Mouse (Mus musculus): ENCODE data around the gene Mypop. TPM values are rescaled to one million over a fixed set of nuclear protein-coding genes. Genes with fewer than 3 reads are reported as not detected.

The Mypop gene
- polyA plus RNA-seq, 1 experiment from 2014 or later, result 6.3 TPM

DNA sequence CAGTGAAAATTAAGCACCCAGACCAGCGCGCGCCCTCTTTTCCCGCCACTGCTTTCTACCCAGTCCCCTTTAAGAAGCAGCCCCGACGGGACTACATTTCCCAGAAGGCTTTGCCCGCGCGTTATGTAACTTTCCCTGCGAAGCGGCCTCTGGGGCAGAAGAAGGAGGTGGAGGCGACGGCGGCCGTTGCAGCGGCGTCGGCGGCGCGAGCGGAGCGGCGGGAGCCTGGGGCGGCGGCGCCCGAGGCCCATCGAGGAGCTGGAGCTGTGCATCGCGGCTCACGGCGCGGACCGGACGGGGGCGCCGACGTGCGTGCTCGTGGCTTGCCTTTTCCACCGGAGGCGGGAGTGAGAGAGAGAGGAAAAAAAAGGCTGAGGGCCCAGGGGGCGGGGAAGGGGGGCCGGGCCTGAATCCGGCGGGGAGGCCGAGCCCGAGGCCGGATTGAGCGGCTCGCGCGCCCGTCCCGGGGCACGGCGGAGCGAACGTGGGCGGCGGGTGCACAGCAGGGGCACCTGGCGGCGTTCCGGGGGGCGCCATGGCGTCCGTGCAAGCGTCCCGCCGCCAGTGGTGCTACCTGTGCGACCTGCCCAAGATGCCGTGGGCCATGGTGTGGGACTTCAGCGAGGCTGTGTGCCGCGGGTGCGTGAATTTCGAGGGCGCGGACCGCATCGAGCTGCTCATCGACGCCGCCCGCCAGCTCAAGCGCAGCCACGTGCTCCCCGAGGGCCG, 13.0 kb downstream of the Mypop start, which contains the start of gene Irf2bp1:
Gene Irf2bp1 (plus strand): TSS at position 143 of the 729 bp plus-strand sequence.
- Histone ChIP-seq H3K27ac (replicated peaks) (peak within 1 kb of the TSS; percentile 95), H3K27me3 (no peaks in the 10 kb centered on the region), H3K4me1 (peaks cover 67% of the 10 kb centered on the region), H3K4me3 (replicated peaks) (peak within 1 kb of the TSS; percentile 68), H3K9ac (peak within 1 kb of the TSS; percentile 79), H3K9me3 (replicated peaks) (no peaks in the 10 kb centered on the region), H3K4me2 (replicated peaks) (peak within 1 kb of the TSS; percentile 97), H3K36me3 (peaks cover 22% of the 10 kb centered on the region)
- ATAC-seq (ENCODE audit: insufficient number of reproducible peaks, low FRiP score, low TSS enrichment, low read depth), result peak; percentile 76
- WGBS, result under 1% methylated on average over 89 of the region's 90 CpGs

DNA sequence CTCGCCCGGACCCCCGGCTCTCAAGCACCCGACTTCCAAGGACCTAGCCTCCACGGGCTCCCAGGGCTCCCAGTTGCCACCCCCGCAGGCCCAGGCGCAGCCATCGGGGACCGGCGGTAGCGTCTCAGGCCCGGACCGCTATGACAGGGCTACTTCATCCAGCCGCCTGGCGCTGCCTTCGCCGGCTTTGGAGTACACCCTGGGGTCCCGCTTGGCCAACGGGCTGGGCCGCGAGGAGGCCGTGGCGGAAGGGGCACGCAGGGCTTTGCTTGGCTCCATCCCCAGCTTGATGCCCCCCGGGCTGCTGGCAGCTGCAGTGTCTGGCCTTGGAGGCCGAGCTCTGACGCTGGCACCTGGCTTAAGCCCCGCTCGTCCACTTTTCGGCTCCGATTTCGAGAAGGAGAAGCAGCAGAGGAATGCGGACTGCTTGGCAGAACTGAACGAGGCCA, 13.6 kb downstream of the Mypop start:
- H3K36me3 ChIP-seq, result peaks cover 22% of the 10 kb centered on the region
- H3K4me3 ChIP-seq (replicated peaks), result peak overlapping the region; percentile 68
- H3K27ac ChIP-seq (replicated peaks), result peak overlapping the region; percentile 95
- H3K4me1 ChIP-seq, result peaks cover 67% of the 10 kb centered on the region
- no peaks in the 10 kb centered on the region for H3K9me3 ChIP-seq (replicated peaks)
- H3K9ac ChIP-seq, result peak overlapping the region; percentile 79
- no peaks in the 10 kb centered on the region for H3K27me3 ChIP-seq
- ATAC-seq (ENCODE audit: insufficient number of reproducible peaks, low FRiP score, low TSS enrichment, low read depth), result no peak
- under 1% methylated on average over 34 of the region's 34 CpGs for WGBS
- H3K4me2 ChIP-seq (replicated peaks), result peak overlapping the region; percentile 97

DNA sequence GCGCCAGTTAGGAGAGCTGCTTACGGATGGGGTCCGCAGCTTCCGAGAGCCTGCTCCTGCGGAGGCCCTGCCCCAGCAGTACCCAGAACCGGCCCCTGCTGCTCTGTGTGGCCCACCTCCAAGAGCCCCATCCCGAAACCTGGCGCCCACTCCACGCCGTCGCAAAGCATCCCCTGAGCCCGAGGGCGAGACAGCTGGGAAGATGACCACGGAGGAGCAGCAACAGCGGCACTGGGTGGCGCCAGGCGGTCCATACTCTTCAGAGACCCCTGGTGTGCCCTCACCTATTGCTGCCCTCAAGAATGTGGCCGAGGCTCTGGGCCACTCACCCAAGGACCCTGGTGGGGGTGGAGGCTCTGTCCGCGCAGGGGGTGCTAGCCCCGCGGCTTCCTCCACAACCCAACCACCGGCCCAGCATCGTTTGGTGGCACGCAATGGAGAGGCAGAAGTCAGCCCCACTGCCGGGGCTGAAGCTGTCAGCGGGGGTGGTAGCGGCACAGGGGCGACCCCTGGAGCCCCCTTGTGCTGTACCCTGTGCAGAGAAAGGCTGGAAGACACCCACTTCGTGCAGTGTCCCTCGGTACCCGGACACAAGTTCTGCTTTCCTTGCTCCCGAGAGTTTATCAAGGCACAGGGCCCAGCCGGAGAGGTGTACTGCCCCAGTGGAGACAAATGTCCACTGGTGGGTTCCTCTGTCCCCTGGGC, 14.5 kb downstream of the Mypop start:
- Histone ChIP-seq H3K9ac (peak overlapping the region; percentile 79; the same call in 1 of the 2 replicates), H3K27me3 (no peaks in the 10 kb centered on the region), H3K4me2 (replicated peaks) (peak overlapping the region; percentile 97), H3K9me3 (replicated peaks) (no peaks in the 10 kb centered on the region), H3K4me3 (replicated peaks) (peak overlapping the region; percentile 68), H3K36me3 (peaks cover 22% of the 10 kb centered on the region), H3K4me1 (peaks cover 61% of the 10 kb centered on the region), H3K27ac (replicated peaks) (no peak overlapping the region)
- 73% methylated on average over 34 of the region's 34 CpGs for WGBS
- no peak for ATAC-seq (ENCODE audit: insufficient number of reproducible peaks, low FRiP score, low TSS enrichment, low read depth)

DNA sequence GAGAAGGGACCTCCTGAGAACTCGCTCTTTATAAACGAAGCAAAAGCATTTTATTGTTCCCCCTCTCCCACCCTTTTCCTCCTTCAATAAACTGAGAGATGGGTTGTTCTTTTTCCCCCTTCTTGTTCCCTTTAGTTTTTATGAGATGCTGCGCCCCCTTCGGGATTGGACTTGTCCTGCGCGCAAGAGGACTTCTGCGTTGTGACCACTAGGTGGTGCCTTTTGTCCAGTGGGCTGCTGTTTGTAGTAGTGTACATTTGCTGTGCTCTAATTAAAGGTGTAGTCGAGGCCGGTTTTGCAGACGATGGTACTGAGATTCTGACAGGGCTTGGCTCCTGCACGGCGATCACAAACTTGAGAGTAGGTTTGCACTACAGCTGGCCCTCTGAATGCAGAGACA, 15.4 kb downstream of the Mypop start:
- H3K36me3 ChIP-seq, result peaks cover 22% of the 10 kb centered on the region
- no peaks in the 10 kb centered on the region for H3K9me3 ChIP-seq (replicated peaks)
- peak overlapping the region; percentile 68 for H3K4me3 ChIP-seq (replicated peaks)
- no peak overlapping the region for H3K27ac ChIP-seq (replicated peaks)
- peaks cover 55% of the 10 kb centered on the region for H3K4me1 ChIP-seq
- H3K9ac ChIP-seq, result no peak overlapping the region
- H3K27me3 ChIP-seq, result no peaks in the 10 kb centered on the region
- WGBS, result 8% methylated on average over 12 of the region's 12 CpGs
- H3K4me2 ChIP-seq (replicated peaks), result peak overlapping the region; percentile 97
- no peak for ATAC-seq (ENCODE audit: insufficient number of reproducible peaks, low FRiP score, low TSS enrichment, low read depth)

DNA sequence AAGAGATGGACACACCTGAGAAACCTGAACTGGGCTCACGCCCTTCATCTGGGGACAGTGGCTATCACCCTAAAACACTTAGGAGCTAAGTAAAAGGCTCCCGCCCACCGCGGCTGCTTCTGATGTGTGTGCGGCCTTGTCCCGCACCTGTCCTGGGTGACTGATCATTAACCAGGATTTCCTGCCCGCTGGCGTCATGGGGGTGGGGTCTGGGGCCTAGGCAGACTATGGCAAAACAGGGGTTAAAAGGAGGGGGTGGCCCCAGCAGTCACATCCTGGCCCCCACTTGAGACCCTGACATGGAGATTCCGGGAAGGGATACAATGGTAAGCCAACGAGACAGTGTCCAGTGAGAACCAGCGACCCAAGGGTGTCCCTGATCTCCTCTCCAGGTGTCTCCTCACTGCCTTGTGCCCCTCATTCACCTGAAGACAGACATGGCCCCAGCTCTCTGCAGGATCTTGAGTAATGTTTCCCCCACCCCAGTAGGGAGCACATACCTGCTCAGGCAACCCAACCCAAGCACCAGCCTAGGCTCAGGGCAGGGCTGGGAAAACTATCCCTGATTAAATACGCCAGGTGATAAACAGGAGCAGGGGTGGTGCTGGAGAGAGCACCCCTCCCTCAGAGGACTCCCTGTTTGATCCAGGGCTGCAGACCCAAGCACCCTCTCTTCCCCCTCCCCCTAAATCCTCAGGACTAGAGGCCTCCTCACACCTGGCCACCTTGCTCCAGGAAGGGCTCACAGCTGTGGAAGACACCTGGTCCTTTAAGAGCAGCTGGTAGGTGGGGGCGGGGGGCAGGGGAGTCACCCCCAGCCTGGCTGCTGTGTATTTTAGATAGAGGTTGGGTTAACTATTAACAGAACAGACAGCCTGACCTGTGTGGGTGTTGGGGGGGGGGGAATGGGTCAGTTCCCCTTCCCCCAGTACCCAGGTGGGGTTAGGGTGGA, 16.3 kb downstream of the Mypop start:
- no peak overlapping the region for H3K4me3 ChIP-seq (replicated peaks)
- H3K4me2 ChIP-seq (replicated peaks), result no peak overlapping the region; the same call in 1 of the 2 replicates
- H3K9ac ChIP-seq, result no peak overlapping the region
- peaks cover 22% of the 10 kb centered on the region for H3K36me3 ChIP-seq
- H3K27ac ChIP-seq (replicated peaks), result no peak overlapping the region
- H3K9me3 ChIP-seq (replicated peaks), result no peaks in the 10 kb centered on the region
- 80% methylated on average over 13 of the region's 13 CpGs for WGBS
- no peaks in the 10 kb centered on the region for H3K27me3 ChIP-seq
- no peak for ATAC-seq (ENCODE audit: insufficient number of reproducible peaks, low FRiP score, low TSS enrichment, low read depth)
- H3K4me1 ChIP-seq, result peaks cover 54% of the 10 kb centered on the region

DNA sequence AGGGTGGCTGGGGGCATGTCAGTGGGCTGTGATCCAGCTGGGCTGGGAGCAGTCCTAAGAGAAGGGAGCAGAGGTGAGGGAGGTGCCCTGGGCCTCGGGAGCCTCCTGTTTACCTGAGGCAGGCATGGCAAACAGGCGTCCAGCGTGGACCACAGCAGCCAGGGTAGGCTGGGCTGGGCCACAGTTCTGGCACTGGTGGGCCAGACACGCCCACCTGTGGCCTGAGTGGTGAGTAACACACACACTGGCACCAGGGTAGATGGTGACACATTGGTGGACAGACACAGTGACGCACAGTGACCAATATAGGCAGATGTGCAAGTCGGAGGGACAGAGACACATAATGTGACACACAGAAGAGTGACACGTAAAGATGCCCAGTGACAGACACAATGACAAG, 19.5 kb downstream of the Mypop start:
- ATAC-seq (ENCODE audit: insufficient number of reproducible peaks, low FRiP score, low TSS enrichment, low read depth), result no peak
- no peak overlapping the region for H3K4me3 ChIP-seq (replicated peaks)
- peaks cover 16% of the 10 kb centered on the region for H3K36me3 ChIP-seq
- no peak overlapping the region for H3K9ac ChIP-seq
- no peaks in the 10 kb centered on the region for H3K27me3 ChIP-seq
- peaks cover 31% of the 10 kb centered on the region for H3K4me1 ChIP-seq
- WGBS, result 76% methylated on average over 7 of the region's 7 CpGs
- no peaks in the 10 kb centered on the region for H3K9me3 ChIP-seq (replicated peaks)
- no peak overlapping the region for H3K4me2 ChIP-seq (replicated peaks)
- no peak overlapping the region for H3K27ac ChIP-seq (replicated peaks)

DNA sequence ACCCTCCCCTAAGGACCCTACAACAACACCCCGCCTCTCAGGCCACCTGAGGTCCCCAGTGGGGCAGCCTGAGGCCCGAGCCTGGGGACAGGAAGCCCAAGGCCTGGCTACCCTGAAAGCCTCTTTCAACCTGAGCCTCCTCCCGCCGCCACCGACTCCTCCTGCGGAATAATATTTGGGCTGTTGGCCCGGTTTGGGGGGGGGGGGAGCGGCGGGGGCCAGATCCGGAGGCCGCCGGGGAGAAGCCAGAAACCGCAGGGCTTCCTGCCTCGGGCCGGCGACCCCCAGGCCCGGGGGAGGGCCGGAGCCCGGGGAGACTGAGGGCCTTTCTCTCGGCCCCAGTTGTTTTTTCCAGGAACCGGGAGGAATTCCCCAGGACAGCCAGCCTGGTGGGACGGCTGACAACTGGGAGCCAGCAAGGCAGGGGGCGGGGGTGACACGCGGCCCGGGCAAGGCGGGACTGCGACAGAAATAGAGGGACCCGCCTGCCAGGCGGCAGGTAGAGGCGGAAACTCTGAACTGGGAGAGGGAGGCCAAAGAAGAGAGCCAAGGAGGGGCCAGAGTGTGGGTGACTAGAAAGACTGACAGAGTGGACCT, 21.1 kb downstream of the Mypop start:
- Histone ChIP-seq H3K9ac (peak overlapping the region; percentile 52), H3K4me1 (peaks cover 17% of the 10 kb centered on the region), H3K4me2 (replicated peaks) (peak overlapping the region; percentile 58), H3K4me3 (replicated peaks) (peak overlapping the region; percentile 33), H3K27ac (replicated peaks) (peak overlapping the region; percentile 29), H3K36me3 (peaks cover 3% of the 10 kb centered on the region; the same call in 1 of the 2 replicates), H3K27me3 (no peaks in the 10 kb centered on the region), H3K9me3 (replicated peaks) (no peaks in the 10 kb centered on the region)
- peak; percentile 27 for ATAC-seq (ENCODE audit: insufficient number of reproducible peaks, low FRiP score, low TSS enrichment, low read depth)
- WGBS, result 2% methylated on average over 31 of the region's 31 CpGs

DNA sequence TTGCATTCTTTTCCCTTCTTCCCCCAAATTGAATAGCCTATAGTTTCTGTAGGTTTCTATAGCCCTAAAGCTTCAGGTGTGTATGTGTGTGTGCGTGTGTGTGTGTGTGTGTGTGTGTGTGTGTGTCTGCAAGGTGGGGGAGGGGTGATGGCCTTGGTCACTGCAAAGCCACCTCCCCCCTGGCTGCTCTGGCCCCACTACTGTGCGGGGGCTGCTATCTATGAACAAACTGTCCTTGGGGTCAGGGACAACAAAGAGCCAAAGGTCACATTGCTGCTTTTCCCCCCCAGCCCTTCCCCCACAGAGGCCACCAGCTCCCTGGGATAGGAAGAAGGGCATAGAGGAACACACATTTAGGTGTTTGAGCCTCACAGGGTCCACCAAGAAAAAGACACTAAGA, 21.8 kb downstream of the Mypop start:
- no peaks in the 10 kb centered on the region for H3K36me3 ChIP-seq
- H3K9ac ChIP-seq, result no peak overlapping the region
- H3K27ac ChIP-seq (replicated peaks), result no peak overlapping the region
- 23% methylated on average over 2 of the region's 2 CpGs for WGBS
- no peak overlapping the region for H3K4me3 ChIP-seq (replicated peaks)
- H3K4me2 ChIP-seq (replicated peaks), result 0 out of 2 replicates have a peak overlapping the region, but pooled peaks have one; percentile 58
- no peaks in the 10 kb centered on the region for H3K9me3 ChIP-seq (replicated peaks)
- H3K27me3 ChIP-seq, result no peaks in the 10 kb centered on the region
- no peak for ATAC-seq (ENCODE audit: insufficient number of reproducible peaks, low FRiP score, low TSS enrichment, low read depth)
- peaks cover 11% of the 10 kb centered on the region; the same call in 1 of the 2 replicates for H3K4me1 ChIP-seq

DNA sequence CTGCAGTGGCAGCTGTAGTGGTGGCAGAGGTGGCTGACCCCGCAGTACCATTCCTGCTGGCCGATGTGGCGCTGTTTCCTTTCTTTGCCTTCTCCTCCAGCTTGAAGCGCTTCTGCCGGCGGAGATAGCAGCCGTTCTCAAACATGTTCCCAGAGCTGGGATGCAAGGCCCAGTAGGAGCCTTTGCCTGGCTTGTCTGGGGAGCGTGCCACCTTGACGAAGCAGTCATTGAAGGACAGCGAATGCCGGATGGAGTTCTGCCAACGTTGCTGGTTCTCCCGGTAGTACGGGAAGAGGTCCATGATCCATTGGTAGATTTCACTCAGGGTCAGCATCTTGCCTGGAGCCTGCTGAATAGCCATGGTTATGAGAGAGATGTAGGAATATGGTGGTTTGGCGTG, 23.4 kb downstream of the Mypop start:
- Histone ChIP-seq H3K4me1 (peaks cover 11% of the 10 kb centered on the region; the same call in 1 of the 2 replicates), H3K9ac (no peak overlapping the region), H3K4me2 (replicated peaks) (no peak overlapping the region), H3K27ac (replicated peaks) (no peak overlapping the region), H3K36me3 (no peaks in the 10 kb centered on the region), H3K9me3 (replicated peaks) (no peaks in the 10 kb centered on the region), H3K27me3 (no peaks in the 10 kb centered on the region), H3K4me3 (replicated peaks) (no peak overlapping the region)
- no peak for ATAC-seq (ENCODE audit: insufficient number of reproducible peaks, low FRiP score, low TSS enrichment, low read depth)
- WGBS, result 73% methylated on average over 15 of the region's 15 CpGs

DNA sequence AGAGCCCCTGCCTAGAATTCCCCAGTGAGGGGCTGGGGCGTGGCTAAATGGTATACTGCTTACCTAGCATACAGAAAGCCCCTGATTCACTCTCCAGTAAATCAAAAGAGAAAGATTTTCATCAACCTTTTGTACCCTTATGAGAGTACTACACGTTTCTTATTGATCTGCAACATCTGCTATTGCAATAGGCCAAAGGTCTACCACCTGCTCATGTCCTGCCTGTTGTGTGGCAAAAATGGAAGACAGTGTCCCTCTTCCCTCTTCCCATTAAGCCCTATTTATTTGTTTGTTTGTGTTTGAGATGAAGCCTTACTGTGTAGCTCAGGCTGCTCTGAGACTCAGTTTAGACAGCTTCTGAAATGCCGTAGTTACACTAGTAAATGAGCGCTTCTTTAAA, 25.0 kb downstream of the Mypop start:
- Histone ChIP-seq H3K4me2 (replicated peaks) (no peak overlapping the region), H3K9ac (no peak overlapping the region), H3K9me3 (replicated peaks) (no peaks in the 10 kb centered on the region), H3K27ac (replicated peaks) (no peak overlapping the region), H3K27me3 (peaks cover 12% of the 10 kb centered on the region), H3K4me1 (peaks cover 11% of the 10 kb centered on the region; the same call in 1 of the 2 replicates), H3K36me3 (no peaks in the 10 kb centered on the region), H3K4me3 (replicated peaks) (no peak overlapping the region)
- no peak for ATAC-seq (ENCODE audit: insufficient number of reproducible peaks, low FRiP score, low TSS enrichment, low read depth)
- 90% methylated on average over 4 of the region's 4 CpGs for WGBS

All from embryonic facial prominence, embryonic 15.5 days (tissue).